Mouse (Mus musculus) megakaryocyte, adult 5-6 weeks (primary cell): ENCODE measurements at regions not wholly inside any gene's neighbourhood (a gene's known extent, or its start where the extent isn't known, plus 50 kb on each side); places are given as distances from the start of the nearest gene placed in this dataset.

ENCODE experiments used
- ATAC-seq: 2 replicates; pipeline ENCODE4 v1.8.0; 2016; ENCODE audit warnings: mild to moderate bottlenecking, inconsistent platforms; ENCODE audit not compliant: poor library complexity, severe bottlenecking

DNA sequence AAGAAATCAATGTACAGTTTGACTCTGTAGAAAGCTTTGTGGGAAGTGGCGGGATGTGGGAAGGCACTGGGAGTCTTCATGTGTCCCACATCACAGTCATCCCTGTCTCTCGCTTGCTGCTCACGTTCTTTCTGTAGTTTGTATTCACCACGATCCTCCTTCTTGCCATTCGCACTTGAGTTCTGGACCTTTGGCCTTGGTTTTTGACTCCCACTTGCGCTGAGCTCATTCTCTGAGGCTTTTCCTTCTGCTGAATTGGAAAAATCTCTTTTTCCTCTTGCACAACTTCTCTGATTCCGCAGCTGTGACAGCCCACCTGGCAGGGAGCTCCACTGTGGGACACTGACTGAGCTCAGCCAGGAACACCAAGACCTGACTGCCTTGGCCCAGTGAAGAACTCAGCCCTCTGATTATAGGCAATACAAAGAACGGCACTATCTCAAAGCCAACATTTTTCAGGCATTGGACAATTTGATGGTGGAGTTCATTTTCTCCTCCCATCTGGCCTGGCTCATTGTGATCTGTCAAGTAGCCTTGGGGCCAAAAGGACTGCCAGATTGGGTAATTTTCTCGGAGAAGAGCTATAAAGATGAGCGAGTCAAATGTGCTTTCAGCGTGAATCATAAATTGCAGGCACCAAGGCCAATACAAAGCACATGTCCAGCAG is 299.9 kb downstream of the Plpp3 start:
- no peak for ATAC-seq

DNA sequence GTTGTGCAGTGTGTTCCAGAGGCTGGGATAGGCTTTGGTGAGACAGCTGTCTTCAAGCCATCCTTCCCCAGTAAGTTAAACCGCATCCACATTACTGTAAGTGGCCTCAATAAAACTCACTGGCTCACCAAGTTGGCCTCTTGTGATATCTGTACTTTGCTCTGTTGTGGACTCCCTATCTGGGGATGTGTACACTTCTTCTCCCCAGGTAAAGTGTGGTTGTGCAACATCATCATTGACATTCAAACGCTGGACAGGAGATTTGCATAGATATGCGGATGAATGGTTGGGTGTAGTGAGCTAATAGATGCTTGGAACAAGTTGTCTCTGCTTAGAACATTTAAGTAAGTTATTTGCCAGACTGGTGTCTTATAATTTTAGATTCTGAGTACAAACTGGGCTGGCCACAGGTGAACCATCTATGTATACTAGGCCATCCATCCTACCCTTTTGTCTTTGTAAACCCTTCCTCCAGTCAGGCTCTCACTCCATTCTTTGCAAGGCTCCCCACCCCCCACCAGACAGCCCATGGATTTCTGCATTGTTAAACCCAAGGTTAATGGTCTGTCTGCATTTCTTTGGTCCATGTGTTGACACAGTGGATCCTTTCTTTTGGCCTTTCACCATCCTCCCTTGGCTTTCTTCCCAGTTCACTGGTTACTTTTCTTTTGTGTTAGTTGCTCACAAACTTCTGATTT is 303.0 kb downstream of the Plpp3 start:
- ATAC-seq, result no peak

DNA sequence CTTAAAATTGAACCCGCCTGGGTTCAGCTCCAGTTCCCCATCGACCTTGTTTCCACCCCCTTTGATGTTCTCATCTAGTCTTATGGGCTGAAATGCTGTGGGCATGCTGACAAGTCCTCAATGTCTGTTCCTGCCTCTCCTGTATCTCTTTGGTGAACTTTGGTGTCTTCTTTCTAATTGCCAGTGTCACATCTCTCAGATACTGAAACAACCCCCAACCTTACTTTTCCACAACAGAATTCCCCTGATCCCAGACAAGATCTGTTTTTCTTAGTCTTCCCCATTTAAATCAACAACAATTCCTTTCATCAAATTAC is 303.5 kb downstream of the Plpp3 start:
- ATAC-seq, result no peak

DNA sequence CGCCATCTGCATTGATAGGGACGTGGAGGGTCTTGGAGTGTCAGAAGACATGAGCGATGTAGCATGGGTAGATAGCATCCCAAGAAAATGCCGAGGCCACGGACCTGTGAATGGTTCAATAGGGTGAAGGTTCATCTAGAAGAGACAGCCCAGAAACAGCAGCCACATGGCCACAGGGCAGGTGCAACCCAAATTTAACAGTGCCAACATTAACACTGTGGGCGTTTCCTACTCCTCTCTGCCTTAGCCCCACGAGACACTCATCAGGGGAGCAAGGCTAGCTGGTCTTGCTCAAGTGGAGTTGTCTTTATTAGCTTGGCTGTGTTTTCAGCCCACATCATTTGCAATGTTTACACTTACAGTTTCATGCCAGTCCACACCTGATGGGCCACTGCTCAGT is 310.7 kb downstream of the Plpp3 start:
- ATAC-seq, result no peak

- ATAC-seq, result no peak
Measured at GRCm38 (mm10) chr4:105469300-105469821, 312.2 kb downstream of the Plpp3 start.

DNA sequence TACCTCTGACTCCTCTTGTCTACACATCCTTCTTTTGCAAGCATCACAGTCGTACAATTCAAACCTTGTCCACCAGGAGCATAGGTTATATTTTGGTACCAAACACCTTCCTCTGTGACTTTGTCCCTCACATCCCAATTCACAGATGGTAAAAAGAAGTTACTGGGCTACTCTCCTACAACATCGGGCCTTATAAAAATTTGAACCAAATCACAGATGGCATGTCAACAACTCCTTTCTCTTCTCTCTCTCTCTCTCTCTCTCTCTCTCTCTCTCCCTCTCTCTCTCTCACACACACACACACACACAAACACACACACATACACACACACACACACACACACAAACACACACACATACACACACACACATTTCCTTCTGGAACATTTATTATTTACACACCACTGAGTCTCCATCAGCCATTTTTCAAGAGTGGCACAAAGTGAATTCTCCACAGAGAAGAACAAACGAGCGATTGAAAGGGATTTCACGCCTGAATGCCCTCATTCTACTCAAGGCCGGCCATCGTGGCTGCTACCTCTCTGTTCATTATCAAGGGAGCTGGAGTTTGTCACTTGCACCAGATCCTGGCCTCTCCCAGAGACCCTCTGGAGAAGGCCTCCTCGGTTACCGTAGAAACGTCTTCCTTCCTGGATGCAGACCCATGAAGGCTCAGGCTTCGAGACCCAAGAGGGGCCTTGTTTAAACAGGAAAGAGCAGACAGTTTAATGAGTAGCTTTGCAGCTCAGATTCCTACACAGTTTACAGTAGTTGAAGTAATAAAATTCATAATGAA is 314.7 kb upstream of the Gm12728 start:
- ATAC-seq, result no peak

DNA sequence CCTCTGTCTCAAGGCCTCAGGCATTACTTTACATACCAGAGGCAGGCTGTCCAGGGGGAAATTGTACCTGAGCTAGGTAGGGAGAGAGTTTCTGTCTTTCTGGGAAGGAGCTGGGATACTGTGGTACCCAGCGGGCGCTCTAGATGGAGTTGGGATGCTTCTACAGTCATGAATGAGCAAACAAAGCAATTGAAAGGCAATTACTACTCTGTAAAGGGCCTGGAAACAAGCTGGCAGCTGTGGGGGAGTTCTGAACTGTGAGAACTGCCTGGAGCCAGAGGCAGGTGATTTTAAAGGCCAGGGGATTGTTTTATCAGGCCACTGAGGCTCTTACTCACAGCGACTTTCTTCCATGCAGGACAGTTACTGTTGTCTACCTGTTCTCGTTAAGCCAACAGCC is 313.3 kb upstream of the Gm12728 start:
- ATAC-seq, result no peak

DNA sequence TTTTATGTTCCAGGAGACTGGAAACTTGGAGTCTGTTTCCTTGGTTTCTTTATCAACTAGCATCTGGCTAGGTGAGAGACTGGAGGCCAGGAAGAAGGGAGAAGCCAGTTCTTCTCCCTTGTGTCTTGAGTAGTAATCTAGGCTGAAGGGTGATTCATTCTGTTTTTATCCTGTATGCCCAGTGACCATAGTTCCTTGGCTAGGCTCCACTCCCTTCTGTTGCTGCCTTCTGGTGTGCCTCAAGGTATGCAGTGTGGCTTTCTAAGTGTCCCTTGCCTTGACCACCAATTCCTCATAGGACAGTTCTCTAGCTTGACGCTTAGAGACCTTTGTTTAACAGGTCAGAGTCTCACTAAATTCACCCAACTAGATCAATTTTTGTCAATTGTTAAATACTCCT is 303.3 kb upstream of the Gm12728 start:
- ATAC-seq, result no peak

DNA sequence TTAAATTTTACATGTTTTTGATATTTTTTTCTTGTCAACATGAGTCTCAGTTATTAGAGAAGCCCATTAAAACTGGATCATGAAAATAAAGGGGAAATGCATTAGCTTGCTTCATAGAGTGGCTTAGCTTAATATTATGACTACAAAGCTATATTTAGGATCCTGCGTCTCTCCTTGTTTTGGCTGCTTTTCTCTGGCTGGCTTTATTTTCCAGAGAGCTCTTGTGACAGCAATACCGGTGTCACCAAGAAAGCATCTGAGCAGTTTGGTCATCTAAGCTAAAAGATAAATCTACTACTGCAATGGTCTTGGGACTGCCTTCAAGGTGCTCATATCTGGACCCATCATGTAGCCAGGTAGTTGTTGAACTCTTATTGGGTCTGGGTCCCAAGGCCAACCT is 293.5 kb upstream of the Gm12728 start:
- ATAC-seq, result no peak

- no peak for ATAC-seq
Measured at GRCm38 (mm10) chr4:105506190-105506589, 283.5 kb upstream of the Gm12728 start.

DNA sequence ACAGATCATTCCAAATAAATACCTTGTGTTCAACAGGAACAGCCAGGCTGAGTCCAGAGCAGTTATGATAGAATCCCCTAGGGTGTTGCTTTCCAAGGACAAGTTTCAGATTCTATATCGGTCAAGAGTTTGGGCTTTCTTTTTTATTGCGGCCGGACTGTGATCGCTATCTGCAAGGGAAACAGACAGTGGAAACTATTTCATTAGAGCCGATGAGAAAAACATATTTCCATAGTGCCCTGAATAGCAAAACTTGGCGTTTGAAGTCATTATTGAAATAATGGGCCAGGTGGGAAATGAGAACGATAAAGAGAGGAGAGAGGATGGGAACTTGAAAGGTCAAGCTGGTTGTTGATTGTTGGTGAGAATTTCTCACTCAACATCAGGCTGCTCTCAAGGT is 282.4 kb upstream of the Gm12728 start:
- ATAC-seq, result no peak

- no peak for ATAC-seq
Measured at GRCm38 (mm10) chr4:105509091-105509490, 280.6 kb upstream of the Gm12728 start.

GRCm38 (mm10) chr4:105510406-105510805 is 279.3 kb upstream of the Gm12728 start:
- ATAC-seq, result no peak

- no peak for ATAC-seq
Measured at GRCm38 (mm10) chr4:105525135-105525534, 264.5 kb upstream of the Gm12728 start.

GRCm38 (mm10) chr4:105526755-105527154 is 262.9 kb upstream of the Gm12728 start:
- no peak for ATAC-seq

- ATAC-seq, result no peak
Measured at GRCm38 (mm10) chr4:105527316-105527715, 262.4 kb upstream of the Gm12728 start.

- ATAC-seq, result no peak
Measured at GRCm38 (mm10) chr4:105531651-105532425, 257.8 kb upstream of the Gm12728 start.

- no peak for ATAC-seq
Measured at GRCm38 (mm10) chr4:105535451-105535850, 254.2 kb upstream of the Gm12728 start.

DNA sequence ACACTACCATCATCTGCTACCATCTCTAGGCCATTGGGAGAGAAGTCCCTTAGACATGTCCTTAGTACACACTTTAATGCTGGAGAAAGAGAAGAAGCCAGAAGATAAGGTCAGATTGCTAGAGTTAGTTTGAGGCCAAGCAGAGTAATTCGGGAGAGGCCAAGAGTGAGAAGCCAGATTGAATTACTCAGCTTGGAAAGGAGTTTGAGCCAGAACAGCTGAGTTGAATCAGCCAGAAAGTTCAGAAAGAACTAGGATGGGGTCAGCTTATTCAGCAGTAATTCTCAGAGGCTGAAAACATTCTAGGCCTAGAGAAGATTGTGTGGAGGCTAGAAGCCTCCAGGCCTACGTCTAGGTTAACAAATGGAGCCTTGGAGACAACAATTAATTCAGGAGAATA is 244.2 kb upstream of the Gm12728 start:
- no peak for ATAC-seq

DNA sequence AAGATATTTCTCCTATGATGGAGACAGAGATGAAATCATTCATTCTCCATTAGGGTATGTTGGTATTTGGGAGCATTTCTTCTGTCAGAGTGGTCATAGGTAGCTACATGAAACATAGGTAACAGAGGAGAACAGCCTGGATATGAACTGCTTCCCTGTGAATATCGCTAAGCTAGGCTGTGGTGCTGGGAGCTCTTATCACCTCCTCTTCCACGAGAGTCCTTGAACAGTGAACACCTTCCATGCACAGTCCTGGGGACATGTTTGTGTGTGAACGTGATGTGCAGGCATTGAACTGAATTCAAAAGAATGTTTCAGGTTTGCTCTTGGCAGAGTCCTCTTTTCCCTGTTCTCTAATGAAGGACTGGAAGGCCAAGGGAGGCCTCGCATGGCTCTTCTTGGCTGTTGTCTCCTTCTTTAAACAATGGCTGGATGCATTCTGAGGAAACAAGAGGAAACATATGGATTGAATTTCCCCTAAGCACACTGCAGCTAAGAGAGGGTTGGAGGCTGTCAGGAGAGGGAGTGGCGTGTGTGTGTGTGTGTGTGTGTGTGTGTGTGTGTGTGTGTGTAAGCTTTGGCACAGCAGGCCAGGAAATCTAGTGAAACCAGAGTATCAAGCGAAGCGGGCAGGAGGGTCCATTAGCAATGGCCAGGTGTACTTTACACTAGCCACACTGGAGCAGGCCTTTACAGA is 239.8 kb upstream of the Gm12728 start:
- no peak for ATAC-seq
